Mouse (Mus musculus) MEL (cell line): ENCODE results near the gene Fam228a. TPM values are rescaled to one million over a fixed set of nuclear protein-coding genes. Genes with fewer than 3 reads are reported as not detected.

Experiments used
- DNase-seq: peaks from one replicate; pipeline ENCODE4 v3.0.0; 2011; ENCODE audit warnings: low read depth, low spot score
- H3K27ac ChIP-seq: 2 replicates; pipeline ENCODE4 v1.5.1; 2012; ENCODE audit warnings: low read depth, mild to moderate bottlenecking, control low read depth, low read length, moderate library complexity; ENCODE audit not compliant: control insufficient read depth
- H3K27me3 ChIP-seq, 2 experiments: fragments of 150-350 bp in 1 of 2; sonication (generic) in 1 of 2; 2 replicates each; pipeline ENCODE4 v1.6.1; 2012; ENCODE audit warnings: low read length in 2 of 2, mild to moderate bottlenecking in 2 of 2, improper control_type of control experiment in 1 of 2, moderate library complexity in 1 of 2; ENCODE audit not compliant: insufficient read depth in 2 of 2, control insufficient read depth in 1 of 2
- H3K36me3 ChIP-seq, 2 experiments: 2 replicates each; pipeline ENCODE4 v1.6.1; 2012 to 2014; ENCODE audit warnings: low read length in 2 of 2, improper control_type of control experiment in 1 of 2, inconsistent platforms in 1 of 2, mild to moderate bottlenecking in 1 of 2; ENCODE audit not compliant: insufficient read depth in 2 of 2, control insufficient read depth in 1 of 2
- H3K4me1 ChIP-seq, 2 experiments: fragments of 150-350 bp in 1 of 2; sonication (generic) in 1 of 2; 2 replicates each; pipeline ENCODE4 v1.6.1; 2012; ENCODE audit warnings: low read length in 2 of 2, improper control_type of control experiment in 1 of 2, mild to moderate bottlenecking in 1 of 2; ENCODE audit not compliant: insufficient read depth in 2 of 2, control insufficient read depth in 1 of 2
- H3K4me3 ChIP-seq, 2 experiments: fragments of 150-350 bp in 1 of 2; sonication (generic) in 1 of 2; 2 replicates each; pipeline ENCODE4 v1.5.1; 2012; ENCODE audit warnings: low read depth in 2 of 2, low read length in 2 of 2, mild to moderate bottlenecking in 2 of 2, moderate library complexity in 2 of 2, control low read depth in 1 of 2, improper control_type of control experiment in 1 of 2; ENCODE audit not compliant: control insufficient read depth in 1 of 2, insufficient read depth in 1 of 2
- H3K79me2 ChIP-seq: 2 replicates; pipeline ENCODE4 v1.6.1; 2012; ENCODE audit warnings: mild to moderate bottlenecking, low read length, moderate library complexity; ENCODE audit not compliant: control insufficient read depth, poor library complexity, insufficient read depth
- H3K9ac ChIP-seq: 2 replicates; pipeline ENCODE4 v1.6.1; 2012; ENCODE audit warnings: low read depth, mild to moderate bottlenecking, control low read depth, low read length, moderate library complexity; ENCODE audit not compliant: control insufficient read depth, poor library complexity, severe bottlenecking
- H3K9me3 ChIP-seq: fragments of 150-350 bp; sonication (generic); replicated peaks from 2 replicates; pipeline ENCODE4 v1.6.1; 2012; ENCODE audit warnings: mild to moderate bottlenecking, low read length, improper control_type of control experiment, moderate library complexity; ENCODE audit not compliant: insufficient read depth
- ETS1 ChIP-seq: IDR thresholded peaks from 2 replicates; pipeline ENCODE4 v1.6.1; 2012; ENCODE audit warnings: low read depth, mild to moderate bottlenecking, inconsistent platforms, low read length, improper control_type of control experiment, moderate library complexity
- GABPA ChIP-seq: IDR thresholded peaks from 2 replicates; pipeline ENCODE4 v1.6.1; 2012; ENCODE audit warnings: low read depth, mild to moderate bottlenecking, inconsistent platforms, low read length, improper control_type of control experiment, moderate library complexity
- GATA1 ChIP-seq: IDR thresholded peaks from 2 replicates; pipeline ENCODE4 v1.6.1; 2011; ENCODE audit warnings: low read depth, low read length, improper control_type of control experiment
- HCFC1 ChIP-seq: IDR thresholded peaks from 2 replicates; pipeline ENCODE4 v1.6.1; 2012; ENCODE audit warnings: low read depth, mild to moderate bottlenecking, inconsistent platforms, low read length, improper control_type of control experiment, moderate library complexity
- JUND ChIP-seq: IDR thresholded peaks from 2 replicates; pipeline ENCODE4 v1.6.1; 2011; ENCODE audit warnings: low read depth, mild to moderate bottlenecking, improper control_type of control experiment, low read length
- KAT2A ChIP-seq: conservative IDR thresholded peaks from 2 replicates; pipeline ENCODE4 v1.6.1; 2012; ENCODE audit warnings: low read depth, low read length, improper control_type of control experiment, inconsistent platforms
- MAFK ChIP-seq: IDR thresholded peaks from 2 replicates; pipeline ENCODE4 v1.6.1; 2011; ENCODE audit warnings: low read depth, mild to moderate bottlenecking, low read length, improper control_type of control experiment, borderline replicate concordance
- NELFE ChIP-seq: IDR thresholded peaks from 2 replicates; pipeline ENCODE4 v1.6.1; 2011; ENCODE audit warnings: low read depth, low read length, improper control_type of control experiment
- POLR2AphosphoS2 ChIP-seq: IDR thresholded peaks from 2 replicates; pipeline ENCODE4 v1.6.1; 2011; ENCODE audit warnings: low read length, improper control_type of control experiment
- RAD21 ChIP-seq: IDR thresholded peaks from 2 replicates; pipeline ENCODE4 v1.6.1; 2011; ENCODE audit warnings: mild to moderate bottlenecking, low read depth, low read length, improper control_type of control experiment
- SIN3A ChIP-seq: IDR thresholded peaks from 2 replicates; pipeline ENCODE4 v1.6.1; 2012; ENCODE audit warnings: low read length, improper control_type of control experiment, inconsistent platforms
- TCF12 ChIP-seq: IDR thresholded peaks from 2 replicates; pipeline ENCODE4 v1.6.1; 2014; ENCODE audit warnings: low read depth, mild to moderate bottlenecking, inconsistent platforms, low read length, improper control_type of control experiment, moderate library complexity
- ZNF384 ChIP-seq: IDR thresholded peaks from 2 replicates; pipeline ENCODE4 v1.6.1; 2012; ENCODE audit warnings: low read depth, mild to moderate bottlenecking, inconsistent platforms, low read length, improper control_type of control experiment
- polyA plus RNA-seq, 2 experiments: library from polyadenylated mRNA; stranded (reverse) in 1 of 2; unstranded in 1 of 2; fragments of >175 nt in 1 of 2; fragments of >200 nt in 1 of 2; gene quantifications; 2 replicates each; pipeline versions ENCODE4 v1.2.1 to v1.2.4; 2012; ENCODE audit warnings: low replicate concordance in 2 of 2, low read depth in 1 of 2; ENCODE audit not compliant: insufficient read length in 2 of 2, insufficient read depth in 1 of 2, missing spikeins in 1 of 2
- total RNA-seq: library from RNA; depleted of rRNA; stranded (reverse); fragments of 300-350 nt; gene quantifications from 2 replicates; pipeline ENCODE4 v1.2.3, GENCODE M21; 2012; rRNA removed

Fam228a gene
- total and polyA plus RNA-seq, 3 experiments: 0.15 to 0.33 TPM; not detected in 1

DNA sequence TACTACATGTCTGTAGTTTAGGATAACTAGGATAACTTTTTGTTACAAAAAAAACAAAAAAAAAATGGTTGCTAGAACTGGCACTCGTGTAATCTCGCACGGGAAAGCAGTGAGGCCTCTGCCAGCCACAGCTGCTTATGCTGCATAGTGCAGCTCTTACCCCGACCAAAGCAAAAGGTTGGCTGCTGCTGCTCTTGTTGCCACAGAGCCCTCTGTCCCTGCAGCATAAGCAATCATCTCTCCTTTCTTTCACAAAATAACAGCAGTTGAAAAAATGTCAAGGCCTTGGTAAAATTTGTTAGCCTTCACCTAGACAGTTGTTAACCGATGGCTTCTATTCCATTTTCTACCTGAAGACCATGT, 72.6 kb downstream of the Fam228a start:
- no peak overlapping the region for H3K4me3 ChIP-seq

DNA sequence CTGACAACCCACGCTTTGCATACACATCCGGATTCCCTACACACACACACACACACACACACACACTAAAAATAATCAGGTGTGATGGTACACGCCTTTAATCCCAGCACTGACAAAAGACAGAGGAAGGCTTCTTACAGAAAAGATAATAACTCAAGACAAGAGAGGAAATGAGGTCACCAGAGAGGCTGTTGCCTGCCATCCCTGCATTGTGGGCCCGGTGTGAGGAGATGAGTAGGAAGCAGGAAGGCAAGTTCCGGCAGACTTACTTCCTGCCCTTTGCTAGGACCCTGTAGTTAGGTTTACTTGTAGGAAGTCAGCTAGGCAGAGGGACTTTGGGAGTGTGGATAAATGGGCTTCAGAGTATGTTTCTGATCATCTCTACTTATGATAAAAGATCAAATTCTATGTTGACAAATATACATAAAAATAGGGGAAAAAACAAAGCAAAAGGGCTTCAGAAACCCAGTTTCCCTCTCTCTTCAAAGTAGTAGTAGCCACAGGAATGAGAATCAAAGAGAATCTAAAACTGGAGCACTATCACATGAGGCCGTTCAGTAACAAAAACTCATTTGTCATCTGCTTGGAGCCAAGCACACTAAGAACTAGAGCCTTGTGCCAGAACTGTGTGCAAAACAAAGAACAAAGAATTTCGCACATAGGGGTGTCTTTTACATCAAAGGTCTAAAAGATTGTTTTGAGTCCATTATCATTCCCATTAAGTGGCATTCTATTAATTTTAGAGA, 73.1 kb downstream of the Fam228a start:
- Histone ChIP-seq H3K36me3 (peaks cover 0 to 27% of the 10 kb centered on the region in 2 experiments; a peak in 2 of 4 replicates), H3K9me3 (no peaks in the 10 kb centered on the region), H3K4me1 (no peaks in the 10 kb centered on the region; a peak in 1 of 4 replicates), H3K27me3 (no peaks in the 10 kb centered on the region), H3K79me2 (no peaks in the 10 kb centered on the region), H3K9ac (no peak overlapping the region), H3K27ac (no peak overlapping the region), H3K4me3 (no peak overlapping the region)
- TF ChIP-seq JUND (no peak), RAD21 (no peak), HCFC1 (no peak), ZNF384 (no peak), SIN3A (no peak), MAFK (no peak), KAT2A (no peak), TCF12 (no peak), GATA1 (no peak), NELFE (no peak), ETS1 (no peak), GABPA (no peak)
- DNase-seq: no peak

More for the DNA sequence above, 72.6 kb downstream of the Fam228a start:
- TF ChIP-seq POLR2AphosphoS2 (no peak), HCFC1 (no peak)
- Histone ChIP-seq H3K27ac (no peak overlapping the region), H3K4me1 (no peaks in the 10 kb centered on the region; a peak in 1 of 4 replicates), H3K79me2 (no peaks in the 10 kb centered on the region), H3K9me3 (no peaks in the 10 kb centered on the region), H3K27me3 (no peaks in the 10 kb centered on the region), H3K36me3 (peaks cover 0 to 29% of the 10 kb centered on the region in 2 experiments; a peak in 2 of 4 replicates), H3K9ac (no peak overlapping the region)
- DNase-seq: no peak

Other genes starting within 250 kb of the Fam228a start
- gene Itsn2, start 145.8 kb downstream of the Fam228a start, total RNA-seq: 40.1 and 41.9 TPM in 2 replicates
- gene Itsn2, start 145.8 kb downstream of the Fam228a start, polyA plus RNA-seq: 100 to 1,000 TPM in 1 of 2 experiments, 10 to 100 TPM in 1; 47.5 to 218 TPM
- not detected in 2 replicates for gene Gm3625, start 145.5 kb downstream of the Fam228a start, total RNA-seq
- gene Gm3625, start 145.5 kb downstream of the Fam228a start, polyA plus RNA-seq: not detected
- gene Pfn4, start 30.6 kb upstream of the Fam228a start, total RNA-seq: 0.19 and 0.26 TPM in 2 replicates
- gene Pfn4, start 30.6 kb upstream of the Fam228a start, polyA plus RNA-seq: under 1 TPM in 1 of 2 experiments, not detected in 1; 0.70 TPM
- 4.0 and 4.8 TPM in 2 replicates for gene Fam228b, start 30.8 kb upstream of the Fam228a start, total RNA-seq
- gene Fam228b, start 30.8 kb upstream of the Fam228a start, polyA plus RNA-seq: 1 to 10 TPM in 1 of 2 experiments, not detected in 1; 5.3 TPM
- gene Sf3b6, start 79.1 kb upstream of the Fam228a start, total RNA-seq: 163 and 181 TPM in 2 replicates
- 100 to 1,000 TPM in 1 of 2 experiments, not detected in 1; 186 TPM for gene Sf3b6, start 79.1 kb upstream of the Fam228a start, polyA plus RNA-seq
- 2.1 and 3.0 TPM in 2 replicates for gene Fkbp1b, start 103.2 kb upstream of the Fam228a start, total RNA-seq
- gene Fkbp1b, start 103.2 kb upstream of the Fam228a start, polyA plus RNA-seq: 1 to 10 TPM in 1 of 2 experiments, not detected in 1; 6.8 TPM
- gene Wdcp, start 104.9 kb upstream of the Fam228a start, total RNA-seq: 16.5 and 22.6 TPM in 2 replicates
- 10 to 100 TPM in 1 of 2 experiments, not detected in 1; 12.6 TPM for gene Wdcp, start 104.9 kb upstream of the Fam228a start, polyA plus RNA-seq
- gene Mfsd2b, start 135.9 kb upstream of the Fam228a start, total RNA-seq: 16.9 and 31.9 TPM in 2 replicates
- 100 to 1,000 TPM in 1 of 2 experiments, not detected in 1; 117 TPM for gene Mfsd2b, start 135.9 kb upstream of the Fam228a start, polyA plus RNA-seq
- 20.3 and 22.8 TPM in 2 replicates for gene Ubxn2a, start 169.3 kb upstream of the Fam228a start, total RNA-seq
- gene Ubxn2a, start 169.3 kb upstream of the Fam228a start, polyA plus RNA-seq: 10 to 100 TPM in 1 of 2 experiments, not detected in 1; 21.9 TPM
- gene Atad2b, start 178.9 kb upstream of the Fam228a start, total RNA-seq: 9.9 and 11.2 TPM in 2 replicates
- 10 to 100 TPM; 15.3 to 44.3 TPM for gene Atad2b, start 178.9 kb upstream of the Fam228a start, polyA plus RNA-seq